Mouse (Mus musculus) natural killer cell, adult 2 months (primary cell): ENCODE results near the gene Fam189b.

Experiments
- DNase-seq, 2 experiments: peaks; one replicate each; pipeline ENCODE4 v3.0.0; 2022; ENCODE audit warnings: low spot score in 2 of 2

Fam189b gene

GRCm38 (mm10) chr3:89165268-89165870 lies 17.6 kb upstream of the Fam189b start:
- DNase-seq = no peak

- DNase-seq = no peak
These were observed 16.0 kb upstream of the Fam189b start for GRCm38 (mm10) chr3:89166945-89167344.

GRCm38 (mm10) chr3:89174844-89175243 lies 8.1 kb upstream of the Fam189b start:
- no peak for DNase-seq

- no peak for DNase-seq
These were observed 7.4 kb upstream of the Fam189b start for GRCm38 (mm10) chr3:89175544-89175943.

GRCm38 (mm10) chr3:89176421-89176820 lies 6.5 kb upstream of the Fam189b start:
- no peak for DNase-seq

GRCm38 (mm10) chr3:89177242-89178106 lies 5.5 kb upstream of the Fam189b start, which contains the start of gene Scamp3:
Gene Scamp3 (plus strand): TSS chr3:89177473.
- DNase-seq = peak; percentile 81 to 85

- DNase-seq = no peak
These were observed 4.9 kb upstream of the Fam189b start for GRCm38 (mm10) chr3:89178107-89178385.

- no peak for DNase-seq
These were observed 3.9 kb upstream of the Fam189b start for GRCm38 (mm10) chr3:89179056-89179455.

GRCm38 (mm10) chr3:89181749-89182500 lies 1.0 kb upstream of the Fam189b start:
- no peak for DNase-seq

- no peak for DNase-seq
These were observed 349 bp upstream of the Fam189b start for GRCm38 (mm10) chr3:89182531-89183057.

- no peak for DNase-seq
These were observed 994 bp downstream of the Fam189b start for GRCm38 (mm10) chr3:89183959-89184315.

GRCm38 (mm10) chr3:89187197-89187596 lies 4.3 kb downstream of the Fam189b start:
- no peak for DNase-seq

GRCm38 (mm10) chr3:89187690-89188477 lies 4.9 kb downstream of the Fam189b start:
- peak; percentile 52 to 74 for DNase-seq

- peak; percentile 29 to 34 for DNase-seq
These were observed 5.5 kb downstream of the Fam189b start for GRCm38 (mm10) chr3:89188478-89188875.

- DNase-seq = peak; percentile 45 to 60
These were observed 7.5 kb downstream of the Fam189b start for GRCm38 (mm10) chr3:89190436-89190835.

- no peak for DNase-seq
These were observed 10.4 kb downstream of the Fam189b start for GRCm38 (mm10) chr3:89193351-89193750.

- DNase-seq = peak; percentile 38 to 54
These were observed 10.9 kb downstream of the Fam189b start for GRCm38 (mm10) chr3:89193853-89194252.

- peak; percentile 87 to 91 for DNase-seq
These were observed 13.3 kb downstream of the Fam189b start for GRCm38 (mm10) chr3:89195979-89196877.

- no peak for DNase-seq
These were observed 16.9 kb downstream of the Fam189b start for GRCm38 (mm10) chr3:89199839-89200238.
